Mouse (Mus musculus): ENCODE data around the gene Tmeff1. TPM values are rescaled to one million over a fixed set of nuclear protein-coding genes. Genes with fewer than 3 reads are reported as not detected.

Tmeff1 gene
- polyA plus RNA-seq, 1 experiment from 2014 or later = 16.7 TPM

- no peak for TF ChIP-seq EP300 (optimal IDR thresholded peaks at IDR 0.05)
- no peak for TF ChIP-seq CTCF (IDR thresholded peaks at IDR 0.05; ENCODE audit: low read depth)
- no peak overlapping the region for H3K9ac ChIP-seq (ENCODE audit: low read length)
- DNase-seq (ENCODE audit: low spot score) (no peak), ATAC-seq (ENCODE audit: low FRiP score, low TSS enrichment) (no peak)
- H3K9me3 ChIP-seq (ENCODE audit: control insufficient read depth, low read length) = no peaks in the 10 kb centered on the region
- 100% methylated on average over 1 of the region's 1 CpGs for WGBS
- no peak overlapping the region for H3K4me3 ChIP-seq (ENCODE audit: low read depth, low read length)
- H3K36me3 ChIP-seq (ENCODE audit: control insufficient read depth, insufficient read depth, low read length) = no peaks in the 10 kb centered on the region
- H3K27me3 ChIP-seq (ENCODE audit: control insufficient read depth, insufficient read depth, low read length) = no peaks in the 10 kb centered on the region
- H3K4me2 ChIP-seq (replicated peaks; ENCODE audit: low read depth) = no peak overlapping the region
- no peaks in the 10 kb centered on the region for H3K4me1 ChIP-seq (replicated peaks; ENCODE audit: control insufficient read depth, insufficient read depth)
- no peak overlapping the region for H3K27ac ChIP-seq (replicated peaks)
Measured at GRCm38 (mm10) chr4:48577831-48578230, 7.1 kb upstream of the Tmeff1 start.

GRCm38 (mm10) chr4:48578399-48578798 is 6.6 kb upstream of the Tmeff1 start:
- no peaks in the 10 kb centered on the region for H3K4me1 ChIP-seq (replicated peaks; ENCODE audit: control insufficient read depth, insufficient read depth)
- no peaks in the 10 kb centered on the region for H3K27me3 ChIP-seq (ENCODE audit: control insufficient read depth, insufficient read depth, low read length)
- H3K9me3 ChIP-seq (ENCODE audit: control insufficient read depth, low read length) = no peaks in the 10 kb centered on the region
- TF ChIP-seq CTCF (IDR thresholded peaks at IDR 0.05; ENCODE audit: low read depth) (no peak), EP300 (optimal IDR thresholded peaks at IDR 0.05) (no peak)
- no peak overlapping the region for H3K27ac ChIP-seq (replicated peaks)
- no peak overlapping the region for H3K4me3 ChIP-seq (ENCODE audit: low read depth, low read length)
- H3K4me2 ChIP-seq (replicated peaks; ENCODE audit: low read depth) = no peak overlapping the region
- WGBS = 38% methylated on average over 4 of the region's 4 CpGs
- H3K36me3 ChIP-seq (ENCODE audit: control insufficient read depth, insufficient read depth, low read length) = no peaks in the 10 kb centered on the region
- ATAC-seq (ENCODE audit: low FRiP score, low TSS enrichment) = no peak
- no peak overlapping the region for H3K9ac ChIP-seq (ENCODE audit: low read length)
- DNase-seq (ENCODE audit: low spot score) = no peak

- no peaks in the 10 kb centered on the region for H3K36me3 ChIP-seq (ENCODE audit: control insufficient read depth, insufficient read depth, low read length)
- TF ChIP-seq EP300 (optimal IDR thresholded peaks at IDR 0.05) (no peak), CTCF (IDR thresholded peaks at IDR 0.05; ENCODE audit: low read depth) (no peak)
- H3K27me3 ChIP-seq (ENCODE audit: control insufficient read depth, insufficient read depth, low read length) = no peaks in the 10 kb centered on the region
- no peak overlapping the region for H3K4me2 ChIP-seq (replicated peaks; ENCODE audit: low read depth)
- H3K4me1 ChIP-seq (replicated peaks; ENCODE audit: control insufficient read depth, insufficient read depth) = no peaks in the 10 kb centered on the region
- WGBS = 63% methylated on average over 6 of the region's 6 CpGs
- no peaks in the 10 kb centered on the region for H3K9me3 ChIP-seq (ENCODE audit: control insufficient read depth, low read length)
- no peak for DNase-seq (ENCODE audit: low spot score)
- H3K4me3 ChIP-seq (ENCODE audit: low read depth, low read length) = no peak overlapping the region
- H3K27ac ChIP-seq (replicated peaks) = no peak overlapping the region
- no peak overlapping the region for H3K9ac ChIP-seq (ENCODE audit: low read length)
- ATAC-seq (ENCODE audit: low FRiP score, low TSS enrichment) = no peak
Measured at GRCm38 (mm10) chr4:48579475-48580110, 5.4 kb upstream of the Tmeff1 start.

- H3K4me2 ChIP-seq (replicated peaks; ENCODE audit: low read depth) = no peak overlapping the region
- H3K4me3 ChIP-seq (ENCODE audit: low read depth, low read length) = no peak overlapping the region
- 0 out of 2 replicates have a peak, but pooled peaks cover under 1% of the 10 kb centered on the region for H3K4me1 ChIP-seq (replicated peaks; ENCODE audit: control insufficient read depth, insufficient read depth)
- H3K9me3 ChIP-seq (ENCODE audit: control insufficient read depth, low read length) = no peaks in the 10 kb centered on the region
- no peaks in the 10 kb centered on the region for H3K36me3 ChIP-seq (ENCODE audit: control insufficient read depth, insufficient read depth, low read length)
- DNase-seq (ENCODE audit: low spot score) = no peak
- H3K27ac ChIP-seq (replicated peaks) = no peak overlapping the region
- H3K27me3 ChIP-seq (ENCODE audit: control insufficient read depth, insufficient read depth, low read length) = no peaks in the 10 kb centered on the region
- 44% methylated on average over 2 of the region's 2 CpGs for WGBS
- H3K9ac ChIP-seq (ENCODE audit: low read length) = no peak overlapping the region
- TF ChIP-seq EP300 (optimal IDR thresholded peaks at IDR 0.05) = no peak
- TF ChIP-seq CTCF (IDR thresholded peaks at IDR 0.05; ENCODE audit: low read depth) = no peak
- no peak for ATAC-seq (ENCODE audit: low FRiP score, low TSS enrichment)
Measured at GRCm38 (mm10) chr4:48581201-48581600, 3.8 kb upstream of the Tmeff1 start.

- Histone ChIP-seq H3K4me2 (replicated peaks; ENCODE audit: low read depth) (no peak overlapping the region), H3K9ac (ENCODE audit: low read length) (no peak overlapping the region), H3K4me3 (ENCODE audit: low read depth, low read length) (no peak overlapping the region), H3K9me3 (ENCODE audit: control insufficient read depth, low read length) (no peaks in the 10 kb centered on the region), H3K27ac (replicated peaks) (no peak overlapping the region), H3K4me1 (replicated peaks; ENCODE audit: control insufficient read depth, insufficient read depth) (0 out of 2 replicates have a peak, but pooled peaks cover 3% of the 10 kb centered on the region), H3K36me3 (ENCODE audit: control insufficient read depth, insufficient read depth, low read length) (no peaks in the 10 kb centered on the region), H3K27me3 (ENCODE audit: control insufficient read depth, insufficient read depth, low read length) (no peaks in the 10 kb centered on the region)
- DNase-seq (ENCODE audit: low spot score) = no peak
- no peak for ATAC-seq (ENCODE audit: low FRiP score, low TSS enrichment)
- TF ChIP-seq EP300 (optimal IDR thresholded peaks at IDR 0.05) (no peak), CTCF (IDR thresholded peaks at IDR 0.05; ENCODE audit: low read depth) (no peak)
- WGBS = 81% methylated on average over 2 of the region's 3 CpGs
Measured at GRCm38 (mm10) chr4:48581993-48582392, 3.0 kb upstream of the Tmeff1 start.

GRCm38 (mm10) chr4:48582941-48583340 is 2.0 kb upstream of the Tmeff1 start:
- 72% methylated on average over 2 of the region's 2 CpGs for WGBS
- H3K9me3 ChIP-seq (ENCODE audit: control insufficient read depth, low read length) = no peaks in the 10 kb centered on the region; the same call in 1 of the 2 replicates
- H3K36me3 ChIP-seq (ENCODE audit: control insufficient read depth, insufficient read depth, low read length) = no peaks in the 10 kb centered on the region
- no peak for TF ChIP-seq EP300 (optimal IDR thresholded peaks at IDR 0.05)
- no peak for TF ChIP-seq CTCF (IDR thresholded peaks at IDR 0.05; ENCODE audit: low read depth)
- no peak overlapping the region for H3K27ac ChIP-seq (replicated peaks)
- no peak overlapping the region for H3K4me3 ChIP-seq (ENCODE audit: low read depth, low read length)
- H3K4me2 ChIP-seq (replicated peaks; ENCODE audit: low read depth) = no peak overlapping the region
- H3K27me3 ChIP-seq (ENCODE audit: control insufficient read depth, insufficient read depth, low read length) = no peaks in the 10 kb centered on the region
- no peak overlapping the region for H3K9ac ChIP-seq (ENCODE audit: low read length)
- H3K4me1 ChIP-seq (replicated peaks; ENCODE audit: control insufficient read depth, insufficient read depth) = 0 out of 2 replicates have a peak, but pooled peaks cover 3% of the 10 kb centered on the region
- DNase-seq (ENCODE audit: low spot score) (no peak), ATAC-seq (ENCODE audit: low FRiP score, low TSS enrichment) (no peak)

All from stomach, postnatal 0 days (tissue).